Mouse (Mus musculus) liver, adult 2 months (tissue): Measurements from ENCODE around the gene Macrod1. TPM values are rescaled to one million over a fixed set of nuclear protein-coding genes. Genes with fewer than 3 reads are reported as not detected.
A peak's percentile ranks its signal among the peaks of the same experiment; 100 is the strongest.

ENCODE experiments used
- DNase-seq: peaks from one replicate; pipeline ENCODE4 v3.0.0-alpha.2; 2011; ENCODE audit warnings: low read depth, low spot score; ENCODE audit errors: extremely low read depth
- H3K27ac ChIP-seq: fragments of 200-500 bp; replicated peaks from 2 replicates; pipeline ENCODE4 v1.5.1; 2012; ENCODE audit warnings: low read depth, mild to moderate bottlenecking, control low read depth, inconsistent platforms, low read length; ENCODE audit not compliant: insufficient read depth
- H3K27me3 ChIP-seq: fragments of 200-500 bp; 2 replicates; pipeline ENCODE4 v1.6.1; 2012; ENCODE audit warnings: mild to moderate bottlenecking, moderate library complexity, low read length, inconsistent platforms; ENCODE audit not compliant: control insufficient read depth, insufficient read depth
- H3K36me3 ChIP-seq: fragments of 200-500 bp; 2 replicates; pipeline ENCODE4 v1.6.1; 2012; ENCODE audit warnings: low read length, inconsistent platforms; ENCODE audit not compliant: control insufficient read depth, insufficient read depth
- H3K4me1 ChIP-seq: fragments of 200-500 bp; 2 replicates; pipeline ENCODE4 v1.6.1; 2011; ENCODE audit warnings: low read length; ENCODE audit not compliant: control insufficient read depth, insufficient read depth
- H3K4me3 ChIP-seq: fragments of 200-500 bp; 2 replicates; pipeline ENCODE4 v1.5.1; 2011; ENCODE audit warnings: low read depth, mild to moderate bottlenecking, control low read depth, low read length, moderate library complexity; ENCODE audit not compliant: insufficient read depth
- H3K79me2 ChIP-seq: fragments of 200-500 bp; 2 replicates; pipeline ENCODE4 v1.6.1; 2012; ENCODE audit warnings: inconsistent platforms, mild to moderate bottlenecking, low read length, moderate library complexity; ENCODE audit not compliant: control insufficient read depth, insufficient read depth
- H3K9ac ChIP-seq: fragments of 200-500 bp; 2 replicates; pipeline ENCODE4 v1.6.1; 2012; ENCODE audit warnings: low read depth, mild to moderate bottlenecking, control low read depth, inconsistent platforms, low read length
- CTCF ChIP-seq: fragments of 200-500 bp; IDR thresholded peaks from 2 replicates; pipeline ENCODE4 v1.5.1; 2011; ENCODE audit warnings: low read depth, low read length, control low read depth
- POLR2A ChIP-seq: fragments of 200-500 bp; IDR thresholded peaks from 2 replicates; pipeline ENCODE4 v1.6.1; 2011; ENCODE audit warnings: low read length, control low read depth; ENCODE audit not compliant: insufficient read depth; ENCODE audit errors: extremely low read depth
- WGBS: fragments of 180-500 bp; shearing (Covaris S2); methylation state at CpG from one replicate; pipeline ENCODE4 v1.1.7; 2018; 5-methylcytosine and 5-hydroxymethylcytosine counted together
- polyA plus RNA-seq: library from polyadenylated mRNA; depleted of rRNA; stranded (reverse); fragments of >200 nt; gene quantifications from 2 replicates; pipeline ENCODE4 v1.2.3, GENCODE M21; 2012
- total RNA-seq: library from RNA; depleted of rRNA; stranded (reverse); fragments of >200 nt; gene quantifications from 2 replicates; pipeline ENCODE4 v1.2.3, GENCODE M21; 2014

Gene Macrod1
- total and polyA plus RNA-seq, 2 experiments: 12.2 to 115 TPM

DNA sequence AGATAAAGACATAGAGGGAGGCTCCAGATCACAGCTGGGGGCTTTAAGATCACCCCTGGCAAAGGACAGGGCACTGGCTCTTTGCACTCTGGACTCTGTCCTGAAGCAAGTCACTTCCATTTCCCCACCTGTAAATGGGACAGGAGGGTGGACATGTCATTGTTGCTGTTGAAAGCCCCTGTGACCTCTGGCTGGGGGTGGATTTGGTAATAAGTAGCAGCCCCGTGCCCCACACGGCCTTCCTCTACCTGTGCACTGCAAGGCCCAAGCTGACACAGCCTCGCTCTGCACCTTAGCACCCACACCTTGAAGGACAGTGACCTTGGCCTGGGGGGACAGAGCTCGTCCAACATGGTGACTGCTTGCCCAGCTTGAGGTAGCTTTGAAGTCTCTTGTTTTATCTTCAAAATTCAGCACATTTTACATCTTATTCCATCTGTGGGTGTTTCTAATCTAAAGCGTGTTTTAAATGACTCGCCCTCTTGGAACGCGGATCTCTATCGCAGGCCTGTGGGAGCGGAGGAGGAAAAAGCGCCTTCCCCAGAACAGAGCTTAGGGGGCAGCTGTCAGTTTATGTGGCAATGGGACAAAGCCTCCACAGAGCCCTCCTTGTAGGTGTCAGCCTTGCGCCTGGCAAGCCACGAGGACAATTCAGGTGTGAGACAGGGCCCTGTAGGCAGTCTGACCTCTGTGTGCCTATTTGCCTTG is 121.3 kb downstream of the Macrod1 start:
- Histone ChIP-seq H3K27ac (no peak overlapping the region), H3K4me3 (no peak overlapping the region)
- WGBS: 83% methylated on average over 13 of the region's 13 CpGs

DNA sequence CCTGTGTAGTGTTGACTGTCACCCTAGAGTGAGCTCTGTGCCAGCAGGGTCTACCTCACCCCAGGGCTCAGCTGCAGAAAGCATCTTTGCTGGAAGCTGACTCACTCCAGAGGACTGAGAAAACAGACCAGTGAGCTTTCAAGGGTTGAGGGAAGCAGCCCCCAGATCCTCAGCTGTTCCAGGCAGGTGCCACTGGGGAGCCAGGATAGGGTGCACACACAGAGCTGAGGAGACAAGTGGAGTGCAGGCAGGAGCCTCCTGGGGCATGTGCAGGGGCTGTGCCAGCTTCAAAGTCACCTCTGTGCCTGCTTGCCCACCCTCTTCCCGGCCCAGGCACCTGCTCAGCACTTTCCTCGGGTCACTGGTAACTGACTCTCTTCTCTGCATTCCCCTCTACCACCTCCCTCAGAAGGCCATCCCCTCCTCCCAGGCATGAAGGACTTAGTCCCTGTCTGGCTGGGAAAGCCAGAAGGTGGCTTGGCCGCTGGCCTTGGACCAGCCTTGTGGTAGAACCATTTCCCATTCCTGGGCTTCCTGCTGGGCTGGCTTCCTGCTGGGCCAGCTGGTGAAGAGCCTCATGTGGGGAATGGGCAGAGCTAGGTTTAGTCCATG is 122.3 kb downstream of the Macrod1 start:
- DNase-seq: no peak
- Histone ChIP-seq H3K79me2 (no peaks in the 10 kb centered on the region), H3K27me3 (no peaks in the 10 kb centered on the region), H3K4me1 (peaks cover 5% of the 10 kb centered on the region), H3K4me3 (no peak overlapping the region), H3K36me3 (no peaks in the 10 kb centered on the region), H3K27ac (no peak overlapping the region), H3K9ac (no peak overlapping the region)
- TF ChIP-seq POLR2A (no peak), CTCF (no peak)
- WGBS: 78% methylated on average over 3 of the region's 3 CpGs

More for the DNA sequence above, 121.3 kb downstream of the Macrod1 start:
- Histone ChIP-seq H3K27me3 (no peaks in the 10 kb centered on the region), H3K4me1 (peaks cover 5% of the 10 kb centered on the region), H3K9ac (no peak overlapping the region; the same call in 1 of the 2 replicates), H3K79me2 (no peaks in the 10 kb centered on the region), H3K36me3 (no peaks in the 10 kb centered on the region)
- TF ChIP-seq CTCF (no peak), POLR2A (no peak)
- DNase-seq: peak; percentile 37

DNA sequence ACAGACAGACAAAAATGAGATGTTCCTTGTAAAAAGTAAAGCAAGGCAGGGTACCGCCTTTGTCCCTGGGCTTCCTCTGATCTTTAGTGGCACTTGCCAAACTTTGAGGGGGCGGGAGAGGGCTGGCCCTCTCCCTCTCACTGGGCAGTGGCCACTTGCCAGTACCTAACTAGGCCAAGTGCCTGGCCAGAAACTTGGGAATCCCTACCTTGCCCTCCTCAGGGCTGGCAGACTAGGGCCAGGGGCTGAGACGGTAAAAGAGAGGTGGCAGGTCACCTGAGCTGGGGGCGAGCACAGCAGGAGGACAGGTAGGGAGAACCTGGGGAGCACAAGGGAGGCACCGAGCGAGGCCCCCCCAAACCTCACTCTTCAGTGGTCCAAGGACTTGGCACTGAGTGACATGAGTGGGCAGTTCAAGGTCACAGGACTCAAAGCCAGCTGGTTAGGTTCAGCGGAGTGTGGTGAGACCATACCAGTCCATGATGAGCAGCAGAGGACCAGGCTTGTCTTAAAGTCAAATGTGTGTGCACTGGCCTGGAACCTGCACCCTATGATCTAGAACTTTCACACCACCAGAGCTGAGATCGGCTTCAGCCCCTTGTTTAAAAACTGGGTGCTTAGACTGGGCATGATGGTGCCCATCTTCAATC is 124.3 kb downstream of the Macrod1 start:
- 79% methylated on average over 8 of the region's 8 CpGs for WGBS
- peaks cover 5% of the 10 kb centered on the region for H3K4me1 ChIP-seq
- no peaks in the 10 kb centered on the region for H3K79me2 ChIP-seq
- no peaks in the 10 kb centered on the region for H3K36me3 ChIP-seq
- TF ChIP-seq CTCF: no peak
- no peak for TF ChIP-seq POLR2A
- H3K27me3 ChIP-seq: no peaks in the 10 kb centered on the region
- H3K4me3 ChIP-seq: no peak overlapping the region
- no peak for DNase-seq
- H3K27ac ChIP-seq: no peak overlapping the region
- H3K9ac ChIP-seq: no peak overlapping the region

DNA sequence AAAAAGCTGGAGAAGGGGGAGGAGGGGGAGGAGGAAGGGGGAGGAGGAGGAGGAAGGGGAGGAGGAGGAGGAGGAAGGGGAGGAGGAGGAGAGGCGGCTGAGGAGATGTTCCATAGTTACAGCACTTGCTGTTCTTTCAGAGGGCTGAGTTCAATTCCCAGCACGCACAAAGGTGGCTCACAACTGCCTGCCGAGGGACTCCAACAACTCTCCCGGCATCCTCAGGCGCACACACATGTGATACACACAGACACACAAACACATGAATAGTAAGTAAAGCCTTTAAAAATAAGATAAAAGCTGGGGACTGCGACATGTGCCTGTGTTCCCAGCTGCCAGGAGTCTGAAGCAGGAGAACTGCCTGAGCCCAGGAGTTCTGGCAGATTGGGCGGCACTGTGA is 124.9 kb downstream of the Macrod1 start:
- TF ChIP-seq CTCF (no peak), POLR2A (no peak)
- H3K9ac ChIP-seq: no peak overlapping the region
- no peaks in the 10 kb centered on the region for H3K79me2 ChIP-seq
- no peaks in the 10 kb centered on the region for H3K27me3 ChIP-seq
- no peak for DNase-seq
- peaks cover 5% of the 10 kb centered on the region for H3K4me1 ChIP-seq
- no peaks in the 10 kb centered on the region for H3K36me3 ChIP-seq
- WGBS: 89% methylated on average over 7 of the region's 7 CpGs
- no peak overlapping the region for H3K4me3 ChIP-seq
- H3K27ac ChIP-seq: no peak overlapping the region

DNA sequence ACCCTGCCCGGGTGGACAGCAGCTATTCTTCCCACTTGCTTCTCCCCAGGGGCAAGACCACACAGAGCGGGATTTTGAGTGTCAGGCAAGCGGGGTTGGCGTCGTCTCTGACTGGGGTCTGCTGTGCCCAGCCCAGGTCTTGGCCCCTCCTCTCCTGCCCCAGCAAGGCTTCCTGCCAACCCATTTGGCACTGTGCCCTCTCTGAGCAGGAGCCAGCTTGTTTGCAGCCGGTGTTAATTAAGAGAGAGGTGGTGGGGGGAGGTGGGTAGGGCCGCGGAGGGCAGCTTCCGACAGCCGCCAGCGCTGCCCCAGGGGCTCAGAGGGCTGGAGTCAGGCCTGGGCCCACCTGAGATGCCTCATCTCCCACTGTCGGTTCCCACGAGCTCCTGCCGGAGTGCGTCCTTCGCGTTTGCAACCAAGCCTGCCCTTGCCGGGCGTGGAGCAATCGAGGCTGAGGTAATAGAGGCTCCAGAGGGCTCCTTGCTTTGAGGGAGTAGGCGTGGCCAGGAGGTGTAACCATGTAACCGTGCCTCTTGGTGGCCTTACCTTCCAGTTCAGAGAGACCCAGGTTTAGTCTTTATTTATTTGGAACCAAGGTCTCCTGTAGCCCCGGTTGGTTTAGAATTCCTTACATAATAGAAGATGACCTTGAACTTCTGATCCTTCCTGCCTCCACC is 125.8 kb downstream of the Macrod1 start:
- Histone ChIP-seq H3K27me3 (no peaks in the 10 kb centered on the region), H3K36me3 (no peaks in the 10 kb centered on the region), H3K79me2 (no peaks in the 10 kb centered on the region), H3K4me3 (no peak overlapping the region), H3K9ac (no peak overlapping the region), H3K27ac (no peak overlapping the region), H3K4me1 (peaks cover 5% of the 10 kb centered on the region)
- peak; percentile 55 for DNase-seq
- TF ChIP-seq CTCF (no peak), POLR2A (no peak)
- 25% methylated on average over 23 of the region's 23 CpGs for WGBS
